Mouse (Mus musculus): ENCODE data around the gene Edem3. TPM values are rescaled to one million over a fixed set of nuclear protein-coding genes. Genes with fewer than 3 reads are reported as not detected.

Edem3 gene
- polyA plus RNA-seq, 1 experiment = 5.7 TPM

DNA sequence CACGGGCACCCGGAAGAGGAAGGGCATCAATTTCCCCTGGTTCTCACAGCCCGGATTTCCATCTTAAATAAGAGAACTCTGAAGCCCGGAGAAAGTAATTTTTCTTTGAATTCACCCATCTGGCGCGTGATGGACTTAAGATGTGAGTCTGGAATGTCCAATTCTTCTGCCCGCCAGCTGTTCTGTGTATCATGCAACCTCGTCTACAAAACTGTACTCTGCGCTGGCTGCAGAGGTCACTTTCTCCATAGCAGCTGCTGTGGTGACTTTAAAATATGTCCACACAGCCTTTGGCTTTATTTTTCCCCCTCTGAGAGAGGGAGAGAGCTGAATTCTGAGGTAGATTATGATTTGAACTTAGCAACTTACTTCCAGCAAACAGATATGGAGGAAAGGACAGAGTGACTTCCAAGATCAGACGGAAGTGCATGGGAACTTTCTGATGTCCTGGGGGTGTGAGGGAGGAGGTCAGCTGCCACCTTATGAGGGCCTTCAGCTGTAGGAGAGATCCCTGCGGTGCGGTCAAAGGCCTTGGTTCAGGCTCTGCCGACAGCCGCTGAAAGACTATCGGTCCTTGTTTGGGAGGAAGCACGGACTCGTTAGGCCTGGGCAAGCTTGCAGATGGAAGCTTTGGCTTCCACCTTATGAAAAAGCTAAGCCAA lies 108.1 kb downstream of the Edem3 start:
- no peak for TF ChIP-seq POLR2A (IDR thresholded peaks at IDR 0.05; ENCODE audit: control insufficient read depth, extremely low read depth, insufficient read depth, low read length, poor library complexity)
- no peak for TF ChIP-seq CTCF (IDR thresholded peaks at IDR 0.05; ENCODE audit: borderline replicate concordance, control insufficient read depth, extremely low read depth, insufficient read depth, low read length, poor library complexity)

DNA sequence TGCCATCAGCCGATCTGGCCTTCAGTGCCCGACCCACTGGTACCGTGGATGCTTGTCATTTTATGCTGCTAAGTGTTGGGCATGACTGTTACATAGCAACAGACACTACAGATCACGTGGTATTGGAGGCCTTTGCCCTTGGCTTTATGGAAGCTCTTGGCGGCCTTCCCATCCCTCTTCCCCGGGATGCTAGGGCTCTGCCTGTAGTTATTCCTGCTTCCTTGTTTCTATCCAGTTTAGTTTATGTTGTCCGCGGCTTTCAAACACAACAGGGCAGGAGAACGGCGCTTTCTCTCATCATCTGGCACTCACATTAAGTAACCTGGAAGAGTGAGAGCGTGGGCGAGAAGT lies 108.6 kb downstream of the Edem3 start:
- 95% methylated on average over 12 of the region's 12 CpGs for WGBS
- H3K27ac ChIP-seq (ENCODE audit: control insufficient read depth, insufficient read depth, low read length) = no peak overlapping the region
- TF ChIP-seq CTCF (IDR thresholded peaks at IDR 0.05; ENCODE audit: borderline replicate concordance, control insufficient read depth, extremely low read depth, insufficient read depth, low read length, poor library complexity) = no peak
- no peak for TF ChIP-seq POLR2A (IDR thresholded peaks at IDR 0.05; ENCODE audit: control insufficient read depth, extremely low read depth, insufficient read depth, low read length, poor library complexity)

More for the DNA sequence above, 108.1 kb downstream of the Edem3 start:
- Histone ChIP-seq H3K4me1 (replicated peaks; ENCODE audit: control insufficient read depth, insufficient read depth, low read length) (no peaks in the 10 kb centered on the region), H3K36me3 (ENCODE audit: control insufficient read depth, insufficient read depth, low read length) (no peaks in the 10 kb centered on the region), H3K27me3 (ENCODE audit: control insufficient read depth, insufficient read depth, low read length) (no peaks in the 10 kb centered on the region), H3K4me3 (ENCODE audit: control insufficient read depth, insufficient read depth, low read length) (no peak overlapping the region), H3K27ac (ENCODE audit: control insufficient read depth, insufficient read depth, low read length) (no peak overlapping the region)
- DNase-seq = no peak
- WGBS = 95% methylated on average over 17 of the region's 17 CpGs

DNA sequence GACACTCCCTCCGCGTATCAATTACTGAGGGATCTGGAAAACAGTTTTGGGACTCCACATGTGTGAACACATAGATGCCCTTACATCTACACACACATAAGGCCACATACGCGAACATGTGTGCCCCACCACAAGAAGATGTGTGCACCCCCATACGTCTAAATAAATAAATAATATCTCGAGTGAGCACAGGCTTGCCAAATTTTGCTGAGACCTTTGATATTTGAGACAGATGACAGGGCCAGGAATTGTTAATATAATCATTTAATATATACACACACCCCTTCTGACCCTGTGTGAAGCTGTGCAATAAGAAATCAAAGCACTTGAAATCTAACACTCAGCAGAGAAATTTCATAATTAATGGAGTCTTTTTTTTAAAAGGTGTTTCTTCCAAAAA lies 109.2 kb downstream of the Edem3 start:
- TF ChIP-seq CTCF (IDR thresholded peaks at IDR 0.05; ENCODE audit: borderline replicate concordance, control insufficient read depth, extremely low read depth, insufficient read depth, low read length, poor library complexity) = no peak
- no peak for TF ChIP-seq POLR2A (IDR thresholded peaks at IDR 0.05; ENCODE audit: control insufficient read depth, extremely low read depth, insufficient read depth, low read length, poor library complexity)
- no peaks in the 10 kb centered on the region for H3K36me3 ChIP-seq (ENCODE audit: control insufficient read depth, insufficient read depth, low read length)
- H3K27ac ChIP-seq (ENCODE audit: control insufficient read depth, insufficient read depth, low read length) = no peak overlapping the region

More for the DNA sequence above, 108.6 kb downstream of the Edem3 start:
- no peak overlapping the region for H3K4me3 ChIP-seq (ENCODE audit: control insufficient read depth, insufficient read depth, low read length)
- H3K4me1 ChIP-seq (replicated peaks; ENCODE audit: control insufficient read depth, insufficient read depth, low read length) = no peaks in the 10 kb centered on the region
- DNase-seq = no peak
- no peaks in the 10 kb centered on the region for H3K27me3 ChIP-seq (ENCODE audit: control insufficient read depth, insufficient read depth, low read length)
- no peaks in the 10 kb centered on the region for H3K36me3 ChIP-seq (ENCODE audit: control insufficient read depth, insufficient read depth, low read length)

More for the DNA sequence above, 109.2 kb downstream of the Edem3 start:
- H3K4me3 ChIP-seq (ENCODE audit: control insufficient read depth, insufficient read depth, low read length) = no peak overlapping the region
- no peak for DNase-seq
- no peaks in the 10 kb centered on the region for H3K27me3 ChIP-seq (ENCODE audit: control insufficient read depth, insufficient read depth, low read length)
- no peaks in the 10 kb centered on the region for H3K4me1 ChIP-seq (replicated peaks; ENCODE audit: control insufficient read depth, insufficient read depth, low read length)
- 96% methylated on average over 6 of the region's 6 CpGs for WGBS

Other genes starting within 250 kb of the Edem3 start
- 6.4 and 7.7 TPM in 2 replicates for gene Fam129a, start 184.2 kb upstream of the Edem3 start, polyA plus RNA-seq (2012; rRNA removed)

Data from thymus, adult 2 months (tissue).